Mouse (Mus musculus) embryonic facial prominence, embryonic 10.5 days (tissue): ENCODE measurements around the gene Atp6v0e2. TPM values are rescaled to one million over a fixed set of nuclear protein-coding genes. Genes with fewer than 3 reads are reported as not detected.
"Not testable (repeated sequence)": the region's sequence is repeated elsewhere in the genome, so short reads cannot be mapped to it uniquely, and the experiment has no call there.

Experiments used
- DNase-seq: peaks from one replicate; pipeline ENCODE4 v3.0.0-alpha.2; 2017; ENCODE audit warnings: low spot score
- H3K27ac ChIP-seq: fragments of 300-500 bp; sonication (generic); replicated peaks from 2 replicates; pipeline ENCODE4 v1.5.1; 2016; ENCODE audit warnings: mild to moderate bottlenecking
- H3K27me3 ChIP-seq: fragments of 300-500 bp; sonication (generic); replicated peaks from 2 replicates; pipeline ENCODE4 v1.6.1; 2016; ENCODE audit warnings: low read depth, mild to moderate bottlenecking; ENCODE audit not compliant: poor library complexity, severe bottlenecking
- H3K36me3 ChIP-seq: fragments of 300-500 bp; sonication (generic); replicated peaks from 2 replicates; pipeline ENCODE4 v1.6.1; 2016; ENCODE audit warnings: mild to moderate bottlenecking, moderate library complexity
- H3K4me1 ChIP-seq: fragments of 300-500 bp; sonication (generic); 2 replicates; pipeline ENCODE4 v1.6.1; 2016
- H3K4me3 ChIP-seq: fragments of 300-500 bp; sonication (generic); 2 replicates; pipeline ENCODE4 v1.5.1; 2016; ENCODE audit warnings: mild to moderate bottlenecking, moderate library complexity
- H3K9me3 ChIP-seq: fragments of 300-500 bp; sonication (generic); 2 replicates; pipeline ENCODE4 v1.6.1; 2016; ENCODE audit warnings: mild to moderate bottlenecking
- WGBS: fragments of 180-500 bp; shearing (Covaris S2); methylation state at CpG from one replicate; pipeline ENCODE4 v1.1.7; 2016; 5-methylcytosine and 5-hydroxymethylcytosine counted together
- polyA plus RNA-seq: library from polyadenylated mRNA; unstranded; fragments of >200 nt; fragmentation: Nextera tagmentation; extraction: Ambion mirVana; gene quantifications from 2 replicates; pipeline ENCODE4 v1.2.1, GENCODE M21; 2016

Gene Atp6v0e2
- polyA plus RNA-seq, 1 experiment from 2014 or later, result 22.7 TPM

DNA sequence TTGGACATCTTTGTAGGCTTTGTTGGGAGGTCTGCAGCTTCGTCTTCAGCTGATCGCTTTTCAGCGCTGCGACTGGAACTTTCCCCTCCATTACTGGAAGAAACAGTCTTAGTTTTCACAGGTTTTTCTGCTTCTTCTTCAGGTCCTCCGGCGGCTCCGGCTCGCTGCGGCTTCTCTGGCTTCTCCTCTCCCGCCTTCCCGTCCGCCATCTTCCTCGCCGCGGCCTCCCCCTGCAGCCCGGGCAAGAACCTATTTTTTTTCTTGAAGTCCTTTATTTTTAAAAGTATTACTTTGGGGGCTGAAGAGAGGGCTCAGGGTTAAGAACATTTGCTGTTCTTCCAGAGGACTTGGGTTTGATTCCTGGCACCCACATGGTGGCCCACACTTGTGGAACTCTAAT lies 12.5 kb upstream of the Atp6v0e2 start:
- not testable (repeated sequence) for H3K27ac ChIP-seq, H3K9me3 ChIP-seq, H3K27me3 ChIP-seq, H3K4me1 ChIP-seq, H3K4me3 ChIP-seq, DNase-seq
- peaks cover 28% of the 10 kb centered on the region for H3K36me3 ChIP-seq
- 96% methylated on average over 16 of the region's 16 CpGs for WGBS

DNA sequence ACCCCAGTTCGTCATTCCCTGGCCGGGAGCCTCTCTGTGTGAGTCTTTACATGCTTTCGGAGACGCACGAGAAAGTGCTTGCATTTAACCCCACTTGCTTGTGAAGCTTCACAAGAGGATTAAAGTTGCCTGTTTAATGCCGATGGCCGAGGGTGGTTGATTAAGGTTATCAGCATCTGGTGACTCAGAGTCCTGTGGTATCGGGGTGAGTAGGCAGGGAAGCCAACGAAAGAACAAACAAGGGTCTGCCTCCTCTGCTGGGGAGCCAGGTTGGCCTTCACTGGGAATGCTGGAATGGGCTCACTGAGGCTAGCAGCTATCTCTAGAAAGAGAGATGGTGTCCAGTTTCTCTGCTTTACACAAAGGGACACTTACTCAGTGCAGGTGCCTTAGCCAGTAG lies 9.5 kb upstream of the Atp6v0e2 start:
- no peaks in the 10 kb centered on the region for H3K4me1 ChIP-seq
- H3K9me3 ChIP-seq, result no peaks in the 10 kb centered on the region
- H3K27me3 ChIP-seq, result no peaks in the 10 kb centered on the region
- no peak for DNase-seq
- H3K36me3 ChIP-seq, result peaks cover 51% of the 10 kb centered on the region
- 91% methylated on average over 9 of the region's 9 CpGs for WGBS
- H3K27ac ChIP-seq, result no peak overlapping the region
- H3K4me3 ChIP-seq, result no peak overlapping the region

GRCm38 (mm10) chr6:48529261-48529660 lies 8.2 kb upstream of the Atp6v0e2 start:
- peak; percentile 17 for DNase-seq
- H3K4me1 ChIP-seq, result no peaks in the 10 kb centered on the region
- H3K27ac ChIP-seq, result no peak overlapping the region
- 75% methylated on average over 14 of the region's 14 CpGs for WGBS
- H3K36me3 ChIP-seq, result peaks cover 51% of the 10 kb centered on the region
- H3K4me3 ChIP-seq, result no peak overlapping the region
- no peaks in the 10 kb centered on the region for H3K27me3 ChIP-seq
- no peaks in the 10 kb centered on the region for H3K9me3 ChIP-seq

GRCm38 (mm10) chr6:48529871-48530440 lies 7.5 kb upstream of the Atp6v0e2 start:
- no peaks in the 10 kb centered on the region for H3K4me1 ChIP-seq
- H3K9me3 ChIP-seq, result no peaks in the 10 kb centered on the region
- H3K27me3 ChIP-seq, result 0 out of 2 replicates have a peak, but pooled peaks cover 1% of the 10 kb centered on the region
- no peak overlapping the region for H3K27ac ChIP-seq
- no peak for DNase-seq
- 92% methylated on average over 16 of the region's 16 CpGs for WGBS
- H3K36me3 ChIP-seq, result peaks cover 50% of the 10 kb centered on the region
- H3K4me3 ChIP-seq, result no peak overlapping the region

GRCm38 (mm10) chr6:48530862-48531261 lies 6.6 kb upstream of the Atp6v0e2 start:
- no peak overlapping the region for H3K27ac ChIP-seq
- DNase-seq, result no peak
- no peak overlapping the region for H3K4me3 ChIP-seq
- H3K27me3 ChIP-seq, result 0 out of 2 replicates have a peak, but pooled peaks cover 6% of the 10 kb centered on the region
- no peaks in the 10 kb centered on the region for H3K9me3 ChIP-seq
- peaks cover 45% of the 10 kb centered on the region for H3K36me3 ChIP-seq
- WGBS, result 80% methylated on average over 2 of the region's 2 CpGs
- no peaks in the 10 kb centered on the region for H3K4me1 ChIP-seq

DNA sequence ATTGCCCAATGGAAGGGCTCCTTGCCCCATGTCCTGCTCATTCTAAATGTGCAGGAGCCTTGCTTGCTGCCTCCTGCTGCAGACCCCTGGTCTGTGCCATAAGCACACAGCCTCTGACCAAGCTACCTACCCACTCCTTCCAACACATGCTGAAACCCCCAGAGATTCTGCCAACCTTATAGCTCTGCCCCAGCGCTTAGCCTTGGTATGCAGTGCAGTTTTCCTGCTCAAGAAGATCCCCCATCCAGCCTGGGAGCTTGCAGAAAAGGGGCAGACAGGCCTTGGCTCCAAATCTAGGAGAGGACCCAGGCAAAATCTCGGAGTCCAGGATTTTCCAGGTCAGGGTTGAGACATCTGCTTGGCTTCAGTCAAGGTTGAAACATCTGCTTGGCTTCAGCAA lies 3.9 kb upstream of the Atp6v0e2 start:
- no peak for DNase-seq
- H3K9me3 ChIP-seq, result no peaks in the 10 kb centered on the region
- peaks cover 37% of the 10 kb centered on the region for H3K36me3 ChIP-seq
- H3K27ac ChIP-seq, result no peak overlapping the region
- 84% methylated on average over 2 of the region's 2 CpGs for WGBS
- 0 out of 2 replicates have a peak, but pooled peaks cover 6% of the 10 kb centered on the region for H3K27me3 ChIP-seq
- peaks cover 25% of the 10 kb centered on the region for H3K4me1 ChIP-seq
- H3K4me3 ChIP-seq, result no peak overlapping the region

- WGBS, result 86% methylated on average over 8 of the region's 8 CpGs
- H3K27me3 ChIP-seq, result 0 out of 2 replicates have a peak, but pooled peaks cover 6% of the 10 kb centered on the region
- no peak for DNase-seq
These were observed 2.5 kb upstream of the Atp6v0e2 start for GRCm38 (mm10) chr6:48534913-48535312.

DNA sequence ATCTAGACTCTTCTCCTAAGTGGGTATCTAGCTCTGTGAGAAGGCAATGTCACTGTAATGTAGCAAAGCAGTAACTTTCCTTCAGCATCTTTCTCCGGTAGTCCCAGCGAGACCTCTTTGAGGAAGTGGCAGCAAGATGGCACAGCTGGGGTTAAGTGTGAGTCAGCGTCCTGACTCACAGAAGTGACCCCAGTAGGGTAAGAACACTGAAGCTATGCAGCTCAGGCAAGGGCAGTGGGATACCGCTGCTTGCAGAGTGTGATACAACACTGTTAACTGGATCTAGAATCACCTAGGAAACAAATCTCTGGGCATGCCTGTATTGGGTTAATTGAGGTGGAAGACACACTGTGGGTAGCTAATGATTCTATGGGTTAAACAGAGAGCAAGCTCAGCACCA lies 1.3 kb upstream of the Atp6v0e2 start:
- WGBS, result 82% methylated on average over 4 of the region's 4 CpGs
- H3K9me3 ChIP-seq, result no peaks in the 10 kb centered on the region
- H3K4me3 ChIP-seq, result no peak overlapping the region
- peaks cover 39% of the 10 kb centered on the region for H3K4me1 ChIP-seq
- DNase-seq, result no peak
- no peak overlapping the region for H3K27ac ChIP-seq
- 0 out of 2 replicates have a peak, but pooled peaks cover 6% of the 10 kb centered on the region for H3K27me3 ChIP-seq
- H3K36me3 ChIP-seq, result peaks cover 21% of the 10 kb centered on the region

More at GRCm38 (mm10) chr6:48534913-48535312, 2.5 kb upstream of the Atp6v0e2 start:
- Histone ChIP-seq H3K27ac (no peak overlapping the region), H3K4me3 (no peak overlapping the region), H3K9me3 (no peaks in the 10 kb centered on the region), H3K4me1 (peaks cover 27% of the 10 kb centered on the region), H3K36me3 (peaks cover 23% of the 10 kb centered on the region)

DNA sequence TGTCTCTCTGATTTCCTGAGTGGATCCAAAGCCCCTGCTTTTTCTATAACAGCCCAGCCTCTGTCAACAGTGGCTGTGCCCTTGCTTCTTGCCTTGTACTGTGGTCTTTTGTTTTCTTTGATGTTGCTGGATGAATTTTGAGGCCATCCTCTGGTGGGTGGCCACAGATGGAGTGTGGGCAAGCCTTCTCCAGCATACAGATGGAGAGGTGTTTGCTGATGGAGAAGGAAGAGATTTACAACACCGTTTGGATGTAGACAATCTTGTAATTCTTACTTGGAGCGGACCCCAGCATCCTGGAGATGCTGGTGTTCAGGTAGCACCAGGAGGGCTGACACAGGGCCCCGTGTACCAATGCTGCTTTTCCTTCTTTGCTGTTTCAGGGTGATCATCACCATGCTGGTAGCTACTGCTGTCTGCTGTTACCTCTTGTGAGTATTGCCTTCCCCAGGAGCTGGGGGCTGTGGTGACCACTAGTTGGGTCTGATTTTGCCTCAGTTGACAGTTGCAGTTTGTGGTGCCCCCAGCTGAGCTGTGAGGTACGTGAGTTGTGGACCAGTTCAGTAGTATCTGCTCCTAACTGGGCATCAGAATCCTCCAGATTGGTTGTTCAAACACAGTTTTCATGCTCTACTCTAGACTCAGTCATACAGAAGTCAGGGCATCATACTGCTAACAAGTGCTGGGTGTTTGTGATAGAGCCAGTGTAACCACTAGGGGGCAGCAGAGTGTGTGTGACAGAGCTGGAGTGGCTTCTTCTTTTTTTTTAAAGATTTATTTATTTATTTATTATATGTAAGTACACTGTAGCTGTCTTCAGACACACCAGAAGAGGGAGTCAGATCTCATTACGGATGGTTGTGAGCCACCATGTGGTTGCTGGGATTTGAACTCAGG lies 1.7 kb downstream of the Atp6v0e2 start:
- DNase-seq, result peak; percentile 76
- Histone ChIP-seq H3K36me3 (0 out of 2 replicates have a peak, but pooled peaks cover 5% of the 10 kb centered on the region), H3K27ac (no peak overlapping the region), H3K27me3 (0 out of 2 replicates have a peak, but pooled peaks cover 6% of the 10 kb centered on the region), H3K4me1 (peaks cover 64% of the 10 kb centered on the region), H3K9me3 (no peaks in the 10 kb centered on the region), H3K4me3 (no peak overlapping the region)
- 69% methylated on average over 5 of the region's 5 CpGs for WGBS

DNA sequence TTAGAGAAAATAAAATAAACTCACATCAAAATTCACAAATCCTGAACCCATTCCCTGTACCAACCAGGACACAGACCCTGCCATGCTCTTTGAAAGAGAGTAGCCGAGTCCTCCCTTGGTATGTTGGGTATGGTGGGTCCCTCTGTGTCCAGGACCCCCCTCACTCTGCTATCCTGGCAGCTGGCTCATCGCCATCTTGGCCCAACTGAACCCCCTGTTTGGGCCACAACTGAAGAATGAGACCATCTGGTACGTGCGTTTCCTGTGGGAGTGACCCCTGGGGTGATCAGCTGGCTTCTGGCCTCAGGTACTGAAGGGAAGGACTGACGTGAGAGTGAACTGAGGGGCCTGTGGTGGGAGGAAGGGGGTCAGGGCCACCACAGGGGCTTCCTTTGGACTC lies 2.4 kb downstream of the Atp6v0e2 start:
- no peak for DNase-seq
- 0 out of 2 replicates have a peak, but pooled peaks cover 5% of the 10 kb centered on the region for H3K36me3 ChIP-seq
- H3K27me3 ChIP-seq, result 0 out of 2 replicates have a peak, but pooled peaks cover 5% of the 10 kb centered on the region
- peaks cover 64% of the 10 kb centered on the region for H3K4me1 ChIP-seq
- no peaks in the 10 kb centered on the region for H3K9me3 ChIP-seq
- 0 out of 2 replicates have a peak overlapping the region, but pooled peaks have one; percentile 48 for H3K27ac ChIP-seq
- WGBS, result 72% methylated on average over 5 of the region's 5 CpGs
- no peak overlapping the region for H3K4me3 ChIP-seq

DNA sequence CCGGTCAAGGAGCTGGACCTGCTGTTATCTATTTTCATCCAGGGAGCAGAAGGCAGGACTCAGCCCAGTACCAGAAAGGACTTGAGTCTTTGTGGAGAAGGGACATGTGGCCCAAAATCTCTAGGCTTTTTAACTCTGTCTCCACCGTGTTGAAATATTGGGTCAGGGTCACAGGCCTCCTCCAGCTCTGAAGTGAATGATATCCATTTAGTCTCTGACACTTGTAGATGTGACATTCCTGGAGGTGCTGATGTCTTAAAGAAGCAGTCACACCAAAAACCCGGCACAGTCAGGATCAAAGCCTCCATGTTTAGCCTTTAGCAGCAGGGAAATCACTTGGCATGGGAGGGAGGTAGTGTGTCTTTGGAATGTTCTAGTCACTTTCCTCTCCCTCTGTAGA lies 3.3 kb downstream of the Atp6v0e2 start:
- no peak for DNase-seq
- no peaks in the 10 kb centered on the region for H3K27me3 ChIP-seq
- H3K36me3 ChIP-seq, result 0 out of 2 replicates have a peak, but pooled peaks cover 5% of the 10 kb centered on the region
- H3K27ac ChIP-seq, result peak overlapping the region; percentile 83; the same call in 1 of the 2 replicates
- H3K4me1 ChIP-seq, result peaks cover 64% of the 10 kb centered on the region
- no peaks in the 10 kb centered on the region for H3K9me3 ChIP-seq
- H3K4me3 ChIP-seq, result no peak overlapping the region
- WGBS, result 72% methylated on average over 3 of the region's 3 CpGs

GRCm38 (mm10) chr6:48541560-48542450 lies 4.4 kb downstream of the Atp6v0e2 start:
- WGBS, result 31% methylated on average over 7 of the region's 7 CpGs
- no peaks in the 10 kb centered on the region for H3K27me3 ChIP-seq
- no peaks in the 10 kb centered on the region for H3K9me3 ChIP-seq
- DNase-seq, result peak; percentile 75
- H3K4me3 ChIP-seq, result no peak overlapping the region
- H3K36me3 ChIP-seq, result 0 out of 2 replicates have a peak, but pooled peaks cover 5% of the 10 kb centered on the region
- H3K4me1 ChIP-seq, result peaks cover 58% of the 10 kb centered on the region
- peak overlapping the region; percentile 83 for H3K27ac ChIP-seq
